Mouse (Mus musculus): ENCODE data around the gene Clstn2. TPM values are rescaled to one million over a fixed set of nuclear protein-coding genes. Genes with fewer than 3 reads are reported as not detected.

The Clstn2 gene
- polyA plus RNA-seq, 1 experiment from 2014 or later = 7.4 TPM

DNA sequence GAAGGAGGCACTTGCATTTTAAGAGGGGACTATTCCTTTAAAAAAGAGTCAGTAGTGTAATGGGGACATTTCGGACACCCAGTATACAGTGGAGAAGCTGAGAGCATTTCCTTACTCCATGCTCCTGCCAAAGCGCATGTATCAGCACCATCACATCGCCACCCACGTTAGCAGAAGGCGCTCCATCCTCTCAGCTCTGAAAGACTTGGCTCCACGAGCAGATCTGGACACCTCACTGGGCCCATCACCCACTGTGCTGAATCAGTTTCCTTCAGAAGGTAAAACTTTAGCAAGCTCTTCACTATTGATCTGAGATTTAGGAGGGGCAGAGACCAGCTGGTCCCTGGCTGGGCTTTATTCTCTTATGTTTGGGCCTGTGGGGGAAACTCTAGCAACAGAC, 469.9 kb downstream of the Clstn2 start:
- DNase-seq (ENCODE audit: low read depth, low spot score) (no peak), ATAC-seq (no peak)
- POLR2A ChIA-PET = no interaction called here
- no peaks in the 10 kb centered on the region for H3K27me3 ChIP-seq
- in situ Hi-C loops (cut with MboI; ENCODE audit: low pct_unique_long_range_greater_than_20kb) = no loop called here
- TF ChIP-seq CTCF (IDR thresholded peaks at IDR 0.05) = no peak
- CTCF ChIA-PET = interaction anchor here (1.3 kb wide), 2 partner anchors 9 to 10 kb away, joined by 3 read pairs; no protein-coding TSS in a partner anchor

- CTCF ChIA-PET = no interaction called here
- TF ChIP-seq CTCF (IDR thresholded peaks at IDR 0.05) = no peak
- no peak for ATAC-seq
Observed at GRCm38 (mm10) chr9:97544359-97544758, 488.6 kb downstream of the Clstn2 start.

DNA sequence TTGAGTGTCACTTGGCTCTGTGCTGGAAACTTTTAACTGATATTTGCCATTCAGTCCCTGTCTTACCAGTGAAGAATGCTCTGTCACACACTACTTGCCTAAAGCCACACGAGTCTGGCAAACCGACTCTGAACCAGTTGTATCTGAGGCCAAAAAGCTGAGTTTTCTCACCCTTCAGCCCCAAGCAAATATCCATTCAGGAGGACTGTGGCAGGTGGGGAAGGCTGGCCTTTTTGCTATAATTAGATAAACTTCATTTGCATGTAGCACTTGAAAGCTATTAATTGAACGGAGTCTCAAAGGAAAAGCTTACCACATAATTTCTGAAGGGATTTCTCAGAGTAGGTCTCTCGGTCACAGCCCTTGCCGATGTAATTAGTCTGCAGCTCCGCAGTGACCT, 491.6 kb downstream of the Clstn2 start:
- H3K27me3 ChIP-seq = no peaks in the 10 kb centered on the region
- TF ChIP-seq CTCF (IDR thresholded peaks at IDR 0.05) = no peak
- DNase-seq (ENCODE audit: low read depth, low spot score) (no peak), ATAC-seq (no peak)
- POLR2A ChIA-PET = no interaction called here
- in situ Hi-C loops (cut with MboI; ENCODE audit: low pct_unique_long_range_greater_than_20kb) = no loop called here
- CTCF ChIA-PET = interaction anchor here (1.5 kb wide), 1 partner anchor 10 kb away, joined by 3 read pairs; no protein-coding TSS in a partner anchor

More at GRCm38 (mm10) chr9:97544359-97544758, 488.6 kb downstream of the Clstn2 start:
- no peaks in the 10 kb centered on the region for H3K27me3 ChIP-seq
- in situ Hi-C loops (cut with MboI; ENCODE audit: low pct_unique_long_range_greater_than_20kb) = no loop called here
- no peak for DNase-seq (ENCODE audit: low read depth, low spot score)
- POLR2A ChIA-PET = no interaction called here

- POLR2A ChIA-PET = no interaction called here
- CTCF ChIA-PET = no interaction called here
- ATAC-seq = no peak
- DNase-seq (ENCODE audit: low read depth, low spot score) = no peak
- TF ChIP-seq CTCF (IDR thresholded peaks at IDR 0.05) = no peak
- no peaks in the 10 kb centered on the region for H3K27me3 ChIP-seq
- in situ Hi-C loops (cut with MboI; ENCODE audit: low pct_unique_long_range_greater_than_20kb) = no loop called here
Observed at GRCm38 (mm10) chr9:97538075-97538779, 494.8 kb downstream of the Clstn2 start.

GRCm38 (mm10) chr9:97534196-97534595, 498.8 kb downstream of the Clstn2 start:
- no peak for DNase-seq (ENCODE audit: low read depth, low spot score)
- ChIA-PET CTCF (no interaction called here), POLR2A (no interaction called here)
- in situ Hi-C loops (cut with MboI; ENCODE audit: low pct_unique_long_range_greater_than_20kb) = no loop called here
- H3K27me3 ChIP-seq = no peaks in the 10 kb centered on the region
- no peak for ATAC-seq
- TF ChIP-seq CTCF (IDR thresholded peaks at IDR 0.05) = no peak

- ChIA-PET POLR2A (no interaction called here), CTCF (no interaction called here)
- DNase-seq (ENCODE audit: low read depth, low spot score) = no peak
Observed at GRCm38 (mm10) chr9:97533306-97533705, 499.7 kb downstream of the Clstn2 start.

DNA sequence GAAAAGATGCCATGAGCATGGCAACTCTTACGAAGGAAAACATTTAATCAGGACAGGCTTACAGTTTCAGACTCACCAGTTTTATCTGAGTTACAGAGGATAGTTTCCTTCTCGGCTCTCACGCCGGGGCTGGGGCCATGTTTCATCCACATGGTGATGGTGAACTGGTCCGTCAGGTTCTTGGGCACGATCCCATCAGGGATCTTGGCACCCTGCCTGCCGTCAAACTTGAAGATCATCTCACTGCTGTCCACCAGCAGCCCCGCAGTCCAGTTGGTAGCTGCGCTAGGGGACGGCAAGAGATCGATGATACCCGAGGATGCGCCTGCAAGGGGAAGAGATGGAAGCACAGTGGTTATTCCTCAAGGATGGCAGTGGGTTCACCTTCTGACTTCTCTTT, 500.4 kb downstream of the Clstn2 start:
- in situ Hi-C loops (cut with MboI; ENCODE audit: low pct_unique_long_range_greater_than_20kb) = no loop called here
- TF ChIP-seq CTCF (IDR thresholded peaks at IDR 0.05) = no peak
- ATAC-seq = no peak
- H3K27me3 ChIP-seq = no peaks in the 10 kb centered on the region
- no peak for DNase-seq (ENCODE audit: low read depth, low spot score)
- CTCF ChIA-PET = no interaction called here
- POLR2A ChIA-PET = no interaction called here

More at GRCm38 (mm10) chr9:97533306-97533705, 499.7 kb downstream of the Clstn2 start:
- in situ Hi-C loops (cut with MboI; ENCODE audit: low pct_unique_long_range_greater_than_20kb) = no loop called here
- no peak for TF ChIP-seq CTCF (IDR thresholded peaks at IDR 0.05)
- H3K27me3 ChIP-seq = no peaks in the 10 kb centered on the region
- ATAC-seq = no peak

DNA sequence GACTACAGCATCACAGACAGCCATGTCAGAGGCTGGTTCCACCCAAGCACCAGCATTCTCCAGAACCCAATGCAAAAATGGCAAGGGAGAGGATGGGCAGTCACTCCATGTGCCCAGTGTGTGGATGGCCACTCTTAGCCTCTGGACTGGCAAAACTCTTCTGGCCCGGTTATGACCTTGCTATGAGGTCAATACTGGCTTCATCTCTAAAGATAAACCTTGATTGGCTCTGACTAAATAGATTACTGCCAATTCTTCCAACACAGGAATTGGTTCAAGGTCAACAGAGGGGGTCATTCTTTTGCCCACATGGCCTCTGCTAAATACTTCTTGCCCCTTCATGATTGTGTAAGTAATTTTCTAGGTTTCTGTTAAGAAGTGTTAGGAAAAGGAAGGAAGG, 505.1 kb downstream of the Clstn2 start:
- ChIA-PET POLR2A (no interaction called here), CTCF (no interaction called here)
- in situ Hi-C loops (cut with MboI; ENCODE audit: low pct_unique_long_range_greater_than_20kb) = no loop called here
- DNase-seq (ENCODE audit: low read depth, low spot score) (no peak), ATAC-seq (no peak)
- TF ChIP-seq CTCF (IDR thresholded peaks at IDR 0.05) = no peak
- no peaks in the 10 kb centered on the region for H3K27me3 ChIP-seq

DNA sequence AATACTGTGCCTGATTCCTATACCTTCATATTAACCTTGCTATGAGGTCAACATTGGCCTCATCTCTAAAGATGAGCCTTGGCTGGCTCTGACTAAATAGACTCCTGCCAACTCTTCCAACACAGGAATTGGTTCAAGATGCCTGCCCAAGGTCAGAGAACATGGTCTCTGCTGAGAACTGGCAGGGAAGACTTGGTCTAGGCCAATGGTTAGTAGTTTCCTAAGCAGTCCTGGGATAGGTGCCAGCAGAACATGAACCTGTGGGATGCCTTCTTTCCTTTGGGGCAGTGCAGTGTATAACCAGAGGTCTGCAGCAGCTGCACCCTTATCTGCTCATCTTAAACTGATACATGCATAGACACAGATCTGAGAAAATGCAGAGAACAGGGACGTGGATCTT, 505.7 kb downstream of the Clstn2 start:
- no peak for TF ChIP-seq CTCF (IDR thresholded peaks at IDR 0.05)
- in situ Hi-C loops (cut with MboI; ENCODE audit: low pct_unique_long_range_greater_than_20kb) = no loop called here
- ATAC-seq (no peak), DNase-seq (ENCODE audit: low read depth, low spot score) (no peak)
- ChIA-PET CTCF (no interaction called here), POLR2A (no interaction called here)
- H3K27me3 ChIP-seq = no peaks in the 10 kb centered on the region

GRCm38 (mm10) chr9:97525563-97525962, 507.4 kb downstream of the Clstn2 start:
- in situ Hi-C loops (cut with MboI; ENCODE audit: low pct_unique_long_range_greater_than_20kb) = no loop called here
- H3K27me3 ChIP-seq = no peaks in the 10 kb centered on the region
- no peak for DNase-seq (ENCODE audit: low read depth, low spot score)
- ChIA-PET POLR2A (interaction anchor here (0.5 kb wide), 1 partner anchor 898 kb away, joined by 3 read pairs; no protein-coding TSS in a partner anchor), CTCF (interaction anchor here (1.4 kb wide), 1 partner anchor 9 kb away, joined by 3 read pairs; no protein-coding TSS in a partner anchor)
- no peak for ATAC-seq
- TF ChIP-seq CTCF (IDR thresholded peaks at IDR 0.05) = no peak

GRCm38 (mm10) chr9:97524861-97525260, 508.1 kb downstream of the Clstn2 start:
- no peak for TF ChIP-seq CTCF (IDR thresholded peaks at IDR 0.05)
- POLR2A ChIA-PET = no interaction called here
- ATAC-seq (no peak), DNase-seq (ENCODE audit: low read depth, low spot score) (no peak)
- no peaks in the 10 kb centered on the region for H3K27me3 ChIP-seq
- CTCF ChIA-PET = interaction anchor here (1.4 kb wide), 1 partner anchor 8 kb away, joined by 3 read pairs; no protein-coding TSS in a partner anchor
- in situ Hi-C loops (cut with MboI; ENCODE audit: low pct_unique_long_range_greater_than_20kb) = no loop called here

DNA sequence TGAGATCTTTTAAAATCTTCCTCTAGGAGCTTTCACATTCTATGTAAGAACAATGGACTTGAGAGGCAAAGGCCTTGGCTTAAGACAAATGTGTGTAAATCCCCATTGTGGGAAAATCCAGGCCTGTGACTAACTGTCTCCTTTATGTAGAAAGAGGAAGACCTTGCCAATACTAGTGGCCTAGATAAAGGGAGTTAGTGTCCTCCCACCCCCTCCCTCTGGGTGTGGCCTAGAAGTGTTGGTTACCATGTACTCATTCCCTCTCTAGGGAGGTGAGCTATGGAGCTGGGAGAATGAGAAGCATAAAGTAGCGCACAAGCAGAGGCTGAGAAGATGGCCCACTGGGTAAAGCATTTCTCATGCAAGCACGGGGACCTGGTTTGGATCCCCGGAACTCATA, 512.2 kb downstream of the Clstn2 start:
- CTCF ChIA-PET = no interaction called here
- in situ Hi-C loops (cut with MboI; ENCODE audit: low pct_unique_long_range_greater_than_20kb) = no loop called here
- H3K27me3 ChIP-seq = no peaks in the 10 kb centered on the region
- no peak for TF ChIP-seq CTCF (IDR thresholded peaks at IDR 0.05)
- no peak for ATAC-seq
- POLR2A ChIA-PET = no interaction called here
- no peak for DNase-seq (ENCODE audit: low read depth, low spot score)

All from Patski (cell line).